Mouse (Mus musculus) megakaryocyte-erythroid progenitor cell, adult 5-6 weeks (primary cell): Measurements from ENCODE around the gene Cyp3a57. TPM values are rescaled to one million over a fixed set of nuclear protein-coding genes. Genes with fewer than 3 reads are reported as not detected.
"Not testable (repeated sequence)": the region's sequence is repeated elsewhere in the genome, so short reads cannot be mapped to it uniquely, and the experiment has no call there.

Experiments
- ATAC-seq: replicated peaks from 2 replicates; pipeline ENCODE4 v1.8.0; 2016; ENCODE audit warnings: mild to moderate bottlenecking, inconsistent platforms; ENCODE audit not compliant: severe bottlenecking, poor library complexity, low FRiP score, low TSS enrichment
- total RNA-seq, 2 experiments: library from RNA; stranded (forward) in 1 of 2; stranded (reverse) in 1 of 2; fragments of 200-1000, 215-1000 nt in 1 of 2; fragments of >200 nt in 1 of 2; fragmentation: Nextera tagmentation in 1 of 2; gene quantifications; 2 replicates each; pipeline ENCODE4 v1.2.3; 2014 to 2017

The Cyp3a57 gene
- total RNA-seq (2014; fragmentation: Nextera tagmentation) (not detected in 2 replicates), total RNA-seq (2017) (not detected in 2 replicates)

DNA sequence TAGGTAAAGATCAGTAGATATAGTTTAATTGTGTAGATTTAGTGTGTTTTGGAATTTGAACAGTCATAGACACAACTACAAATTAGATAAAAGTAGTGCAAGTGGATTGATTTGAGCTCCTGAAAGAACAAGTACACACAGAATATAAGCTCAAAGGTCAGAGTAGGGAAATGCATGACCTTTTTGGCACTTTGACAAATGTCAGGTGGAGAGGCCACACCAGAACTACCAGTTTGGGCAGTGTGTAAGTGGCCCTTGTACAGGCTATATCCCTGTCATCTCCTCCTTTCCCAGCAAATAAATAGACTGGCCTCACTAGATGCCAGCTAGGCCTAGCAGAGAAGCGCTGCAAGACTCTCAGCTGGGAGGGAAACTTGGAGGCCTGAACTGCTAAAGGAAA, at the start of gene Cyp3a57:
Gene Cyp3a57 (plus strand): TSS at position 339 of the 400 bp plus-strand sequence.
- ATAC-seq, result no peak

GRCm38 (mm10) chr5:145300469-145300868, 44.6 kb upstream of the Cyp3a57 start:
- ATAC-seq, result no peak

- ATAC-seq, result not testable (repeated sequence)
These were observed 43.3 kb upstream of the Cyp3a57 start for GRCm38 (mm10) chr5:145301796-145302195.

DNA sequence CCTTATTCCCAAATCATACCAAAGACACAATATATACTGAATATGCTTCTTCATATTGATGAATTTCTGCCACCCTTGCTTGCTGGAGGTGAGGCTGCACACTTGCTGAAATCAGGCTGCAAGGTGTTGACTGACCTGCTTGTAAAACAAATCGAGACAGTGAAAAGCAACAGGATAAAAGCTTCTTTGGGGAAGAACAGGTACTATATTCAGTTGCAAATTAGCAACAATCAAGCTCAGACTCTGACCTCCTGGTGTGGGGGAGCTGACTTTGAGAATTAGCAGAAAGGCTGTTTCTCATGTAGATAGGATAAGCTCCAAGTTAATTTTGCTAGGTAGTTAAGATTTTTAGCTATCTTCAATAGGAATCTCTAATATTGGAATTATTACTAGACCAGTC, 42.7 kb upstream of the Cyp3a57 start:
- no peak for ATAC-seq

DNA sequence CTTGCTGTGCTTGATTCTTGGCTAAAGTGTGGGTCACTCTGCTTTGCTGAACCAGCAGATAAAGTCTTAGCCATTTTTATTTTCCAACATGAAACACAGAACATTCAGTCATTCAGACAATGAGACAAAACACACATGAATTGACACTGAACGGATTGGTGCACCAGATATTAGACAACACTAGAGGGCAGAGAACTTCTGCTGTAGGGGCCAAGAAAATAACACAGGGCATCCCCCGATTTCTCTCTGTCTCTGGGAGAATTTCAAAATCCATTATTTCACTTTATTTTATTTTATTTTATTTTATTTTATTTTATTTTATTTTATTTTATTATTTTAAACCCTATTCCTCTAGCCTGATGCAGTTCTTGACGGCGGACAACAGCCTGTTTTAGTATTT, 38.1 kb upstream of the Cyp3a57 start:
- not testable (repeated sequence) for ATAC-seq

- ATAC-seq, result not testable (repeated sequence)
These were observed 37.3 kb upstream of the Cyp3a57 start for GRCm38 (mm10) chr5:145307811-145308210.

DNA sequence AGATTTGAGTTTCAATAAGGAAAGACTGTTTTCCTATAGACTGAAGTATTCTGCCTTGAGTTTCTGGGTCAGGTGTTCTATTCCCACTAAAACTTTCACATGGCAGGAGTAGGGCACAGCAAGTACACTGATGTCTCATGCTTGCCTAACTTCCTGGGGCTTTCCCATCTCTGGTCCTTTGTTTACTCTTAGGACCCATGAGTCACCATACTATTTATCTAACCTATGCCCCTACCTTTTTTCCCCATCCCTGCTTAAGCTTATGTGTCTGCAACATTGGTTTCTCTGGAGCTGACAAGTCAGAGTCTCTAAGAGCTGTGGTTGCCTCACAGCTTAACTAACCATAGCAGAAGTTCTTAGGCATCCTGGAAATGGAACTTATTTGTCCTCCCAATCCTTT, 31.2 kb upstream of the Cyp3a57 start:
- no peak for ATAC-seq

GRCm38 (mm10) chr5:145317141-145317540, 27.9 kb upstream of the Cyp3a57 start:
- no peak for ATAC-seq

DNA sequence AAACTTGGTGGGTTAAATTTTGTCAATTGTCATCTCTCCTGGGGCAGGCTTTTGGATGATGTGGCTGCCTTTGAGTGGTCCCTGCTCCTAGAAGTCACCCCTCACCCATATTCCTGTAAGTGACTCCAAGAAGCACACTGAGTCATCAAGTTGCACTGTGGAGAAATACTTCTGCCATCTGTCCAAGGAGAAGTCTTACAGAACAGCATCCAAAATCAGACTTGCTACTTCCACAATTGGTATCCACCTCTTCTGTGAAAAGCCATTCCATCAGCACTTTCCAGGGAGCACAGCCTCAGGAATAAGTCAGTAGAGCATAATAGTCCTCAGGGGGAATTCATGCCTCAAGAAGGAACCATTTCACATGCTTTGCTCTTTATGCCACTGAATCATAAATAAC, 6.3 kb upstream of the Cyp3a57 start:
- ATAC-seq, result not testable (repeated sequence)

- no peak for ATAC-seq
These were observed 4.6 kb downstream of the Cyp3a57 start for GRCm38 (mm10) chr5:145349697-145350096.

DNA sequence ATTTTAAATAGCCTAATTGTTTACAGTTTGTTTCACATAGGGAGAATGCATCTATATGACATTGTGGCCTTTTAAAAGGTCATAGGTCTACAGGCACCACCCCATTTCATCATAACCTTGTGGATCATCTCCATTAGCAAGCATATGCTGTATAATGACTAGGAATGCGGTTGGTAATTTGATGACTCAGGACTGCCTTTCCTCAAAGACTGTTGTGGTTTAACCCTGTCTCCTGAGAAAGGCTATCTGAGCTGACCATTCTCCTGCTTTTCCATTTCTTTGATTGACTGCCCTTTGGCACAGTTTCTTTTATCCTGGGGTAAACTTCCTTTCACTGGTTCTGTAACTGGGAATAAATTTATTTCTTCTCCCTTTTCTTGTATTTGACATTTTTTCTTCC, 8.0 kb downstream of the Cyp3a57 start:
- ATAC-seq, result no peak

DNA sequence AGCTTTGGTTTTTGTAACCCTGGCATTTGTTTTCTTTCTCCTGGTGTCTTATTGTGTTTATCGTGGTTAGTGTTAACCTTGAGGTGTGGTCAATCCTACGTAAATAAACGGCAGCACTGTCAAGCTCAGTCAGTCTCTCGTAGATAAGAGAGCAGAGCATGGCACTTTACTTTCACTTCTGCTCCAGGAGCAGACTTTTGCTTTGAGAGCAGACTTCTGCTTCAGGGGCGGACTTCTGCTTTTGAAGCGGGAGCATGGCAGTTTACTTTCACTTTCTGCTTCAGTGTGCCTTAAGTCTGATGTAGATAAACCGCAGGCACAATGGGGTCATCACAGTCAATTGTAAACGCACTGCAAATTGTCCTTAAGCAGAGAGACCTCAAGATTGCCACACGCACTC, 70.3 kb downstream of the Cyp3a57 start:
- ATAC-seq, result not testable (repeated sequence)

GRCm38 (mm10) chr5:145422287-145422686, 77.2 kb downstream of the Cyp3a57 start:
- no peak for ATAC-seq

DNA sequence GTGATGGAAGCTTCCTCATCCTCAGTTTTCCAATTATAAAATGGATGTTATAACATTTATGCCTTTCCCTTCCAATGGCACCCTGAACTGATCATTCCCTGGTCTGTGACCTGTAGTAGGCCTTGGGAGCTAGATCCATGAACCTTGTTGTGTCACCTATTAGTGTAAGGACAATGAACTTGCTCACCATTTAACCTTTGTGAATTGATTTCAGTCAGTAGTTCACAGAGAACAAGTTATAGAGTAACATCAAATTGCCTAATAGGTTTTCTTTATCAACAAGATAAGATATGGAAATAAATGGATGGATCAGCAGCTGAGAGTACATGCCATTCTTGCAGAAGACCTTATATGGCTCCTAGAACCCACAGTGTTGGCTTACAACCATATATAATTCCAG, 85.9 kb downstream of the Cyp3a57 start:
- no peak for ATAC-seq

- no peak for ATAC-seq
These were observed 88.6 kb downstream of the Cyp3a57 start for GRCm38 (mm10) chr5:145433688-145434087.

Other genes with a start within 250 kb of the Cyp3a57 start
- 54.0 and 68.8 TPM in 2 replicates for gene Arpc1b, start 231.1 kb upstream of the Cyp3a57 start, total RNA-seq (2014; fragmentation: Nextera tagmentation)
- gene Arpc1b, start 231.1 kb upstream of the Cyp3a57 start, total RNA-seq (2017), result 23.7 and 35.9 TPM in 2 replicates
- gene Pdap1, start 205.0 kb upstream of the Cyp3a57 start, total RNA-seq (2014; fragmentation: Nextera tagmentation), result 90.0 and 173 TPM in 2 replicates
- gene Pdap1, start 205.0 kb upstream of the Cyp3a57 start, total RNA-seq (2017), result 333 and 358 TPM in 2 replicates
- 141 and 226 TPM in 2 replicates for gene Bud31, start 204.9 kb upstream of the Cyp3a57 start, total RNA-seq (2014; fragmentation: Nextera tagmentation)
- 255 and 296 TPM in 2 replicates for gene Bud31, start 204.9 kb upstream of the Cyp3a57 start, total RNA-seq (2017)
- gene Ptcd1, start 178.2 kb upstream of the Cyp3a57 start, total RNA-seq (2014; fragmentation: Nextera tagmentation), result 10.2 and 15.4 TPM in 2 replicates
- 17.9 and 18.6 TPM in 2 replicates for gene Ptcd1, start 178.2 kb upstream of the Cyp3a57 start, total RNA-seq (2017)
- gene Cpsf4, start 178.1 kb upstream of the Cyp3a57 start, total RNA-seq (2014; fragmentation: Nextera tagmentation), result 49.8 and 59.1 TPM in 2 replicates
- gene Cpsf4, start 178.1 kb upstream of the Cyp3a57 start, total RNA-seq (2017), result 42.1 and 63.4 TPM in 2 replicates
- 428 and 470 TPM in 2 replicates for gene Atp5j2, start 153.2 kb upstream of the Cyp3a57 start, total RNA-seq (2014; fragmentation: Nextera tagmentation)
- gene Atp5j2, start 153.2 kb upstream of the Cyp3a57 start, total RNA-seq (2017), result 74.1 and 117 TPM in 2 replicates
- 5.8 and 7.8 TPM in 2 replicates for gene Zkscan14, start 143.4 kb upstream of the Cyp3a57 start, total RNA-seq (2014; fragmentation: Nextera tagmentation)
- gene Zkscan14, start 143.4 kb upstream of the Cyp3a57 start, total RNA-seq (2017), result 19.9 and 26.5 TPM in 2 replicates
- 5.7 and 9.5 TPM in 2 replicates for gene Zkscan5, start 140.7 kb upstream of the Cyp3a57 start, total RNA-seq (2014; fragmentation: Nextera tagmentation)
- 8.6 and 12.2 TPM in 2 replicates for gene Zkscan5, start 140.7 kb upstream of the Cyp3a57 start, total RNA-seq (2017)
- gene Zfp655, start 113.6 kb upstream of the Cyp3a57 start, total RNA-seq (2014; fragmentation: Nextera tagmentation), result 30.8 and 32.8 TPM in 2 replicates
- gene Zfp655, start 113.6 kb upstream of the Cyp3a57 start, total RNA-seq (2017), result 37.4 and 43.8 TPM in 2 replicates
- 9.8 and 13.3 TPM in 2 replicates for gene Zscan25, start 64.8 kb upstream of the Cyp3a57 start, total RNA-seq (2014; fragmentation: Nextera tagmentation)
- gene Zscan25, start 64.8 kb upstream of the Cyp3a57 start, total RNA-seq (2017), result 6.6 and 14.9 TPM in 2 replicates
- gene Cyp3a16, start 124.4 kb downstream of the Cyp3a57 start, total RNA-seq (2014; fragmentation: Nextera tagmentation), result not detected in 2 replicates
- gene Cyp3a16, start 124.4 kb downstream of the Cyp3a57 start, total RNA-seq (2017), result not detected in 2 replicates
- gene Cyp3a41b, start 239.5 kb downstream of the Cyp3a57 start, total RNA-seq (2014; fragmentation: Nextera tagmentation), result not detected in 2 replicates
- gene Cyp3a41b, start 239.5 kb downstream of the Cyp3a57 start, total RNA-seq (2017), result not detected in 2 replicates